Mouse (Mus musculus) cortical plate, adult 2 months (tissue): Measurements from ENCODE around the gene Cyp4f17.

Experiments used
- CTCF ChIP-seq: fragments of 200-500 bp; IDR thresholded peaks from 2 replicates; pipeline ENCODE4 v1.5.1; 2011; ENCODE audit warnings: mild to moderate bottlenecking, control low read depth, low read length; ENCODE audit not compliant: insufficient read depth; ENCODE audit errors: extremely low read depth
- POLR2A ChIP-seq: fragments of 200-500 bp; IDR thresholded peaks from 2 replicates; pipeline ENCODE4 v1.6.1; 2011; ENCODE audit warnings: mild to moderate bottlenecking, low read length, control low read depth; ENCODE audit not compliant: insufficient read depth; ENCODE audit errors: extremely low read depth

DNA sequence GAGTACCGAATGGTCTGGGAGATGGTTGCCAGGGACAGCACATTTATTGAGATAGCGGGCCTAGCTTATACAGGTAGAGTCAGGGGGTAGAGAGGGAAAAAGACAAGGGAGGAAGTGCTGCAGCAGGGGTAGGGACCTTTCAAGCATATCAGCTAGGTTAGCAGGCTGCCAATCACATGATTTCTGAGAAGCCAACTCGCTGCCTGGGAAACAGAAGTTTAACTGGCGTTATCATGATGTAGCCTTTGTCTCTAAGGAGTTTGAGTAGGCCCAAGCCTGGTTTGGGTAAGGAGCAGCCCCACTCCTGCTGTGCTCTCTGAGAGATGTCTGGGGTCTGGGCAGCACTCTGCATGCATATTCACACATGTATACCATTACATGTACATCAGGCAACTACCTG is 16.5 kb downstream of the Cyp4f17 start:
- TF ChIP-seq POLR2A = no peak
- no peak for TF ChIP-seq CTCF
